Mouse (Mus musculus): ENCODE measurements around the gene Metap1d. TPM values are rescaled to one million over a fixed set of nuclear protein-coding genes. Genes with fewer than 3 reads are reported as not detected.

The Metap1d gene
- total RNA-seq (2021): 10 to 100 TPM; 40.3 to 44.0 TPM
- long read RNA-seq, experiment 1, transcript Metap1d-201 (10 exons, 1,321 nt): major isoform, 50 of 77 reads
- long read RNA-seq, experiment 1, partial matches to known transcripts: 3 of 77 reads
- long read RNA-seq, experiment 1, other reads (novel, unspliced or antisense): 21 of 77 reads
- long read RNA-seq, experiment 2, transcript Metap1d-201 (10 exons, 1,321 nt): major isoform, 34 of 60 reads
- long read RNA-seq, experiment 2, transcript Metap1d-205 (9 exons, 2,770 nt): minor isoform, 7 of 60 reads
- long read RNA-seq, experiment 2, partial matches to known transcripts: 4 of 60 reads
- long read RNA-seq, experiment 2, other reads (novel, unspliced or antisense): 15 of 60 reads

- intact Hi-C loops (cut with DNase I): loop anchor here (5.0 kb wide), 2 partner anchors 79 to 94 kb away; partner anchors contain the start of gene Dlx2
- peak; percentile 92 to 95 for DNase-seq
Observed at GRCm38 (mm10) chr2:71453161-71453916, at the start of gene Metap1d. Gene Metap1d (plus strand): TSS chr2:71453276.

- intact Hi-C loops (cut with DNase I): no loop called here
- no peak for DNase-seq
Observed at GRCm38 (mm10) chr2:71405613-71406012, 47.5 kb upstream of the Metap1d start.

- intact Hi-C loops (cut with DNase I): no loop called here
- DNase-seq: no peak
Observed at GRCm38 (mm10) chr2:71418760-71419280, 34.3 kb upstream of the Metap1d start.

- DNase-seq: no peak
- intact Hi-C loops (cut with DNase I): no loop called here
Observed at GRCm38 (mm10) chr2:71419408-71419807, 33.7 kb upstream of the Metap1d start.

- DNase-seq: no peak
- intact Hi-C loops (cut with DNase I): no loop called here
Observed at GRCm38 (mm10) chr2:71420895-71421425, 32.1 kb upstream of the Metap1d start.

- peak in 1 of 2 experiments; percentile 14 for DNase-seq
- intact Hi-C loops (cut with DNase I): no loop called here
Observed at GRCm38 (mm10) chr2:71424545-71424944, 28.5 kb upstream of the Metap1d start.

- DNase-seq: no peak
- intact Hi-C loops (cut with DNase I): no loop called here
Observed at GRCm38 (mm10) chr2:71435440-71435839, 17.6 kb upstream of the Metap1d start.

- no peak for DNase-seq
- intact Hi-C loops (cut with DNase I): no loop called here
Observed at GRCm38 (mm10) chr2:71443376-71443775, 9.7 kb upstream of the Metap1d start.

- DNase-seq: no peak
- intact Hi-C loops (cut with DNase I): no loop called here
Observed at GRCm38 (mm10) chr2:71445536-71446196, 7.4 kb upstream of the Metap1d start.

GRCm38 (mm10) chr2:71449604-71450003 lies 3.5 kb upstream of the Metap1d start:
- no peak for DNase-seq
- intact Hi-C loops (cut with DNase I): loop anchor here (5.0 kb wide), 2 partner anchors 83 to 98 kb away; partner anchors contain the start of gene Dlx2

- no peak for DNase-seq
- intact Hi-C loops (cut with DNase I): loop anchor here (5.0 kb wide), 2 partner anchors 81 to 96 kb away; partner anchors contain the start of gene Dlx2
Observed at GRCm38 (mm10) chr2:71451761-71452160, 1.3 kb upstream of the Metap1d start.

GRCm38 (mm10) chr2:71453917-71454260 lies 813 bp downstream of the Metap1d start:
- DNase-seq: no peak
- intact Hi-C loops (cut with DNase I): loop anchor here (5.0 kb wide), 2 partner anchors 78 to 93 kb away; partner anchors contain the start of gene Dlx2

- DNase-seq: no peak
- intact Hi-C loops (cut with DNase I): no loop called here
Observed at GRCm38 (mm10) chr2:71458624-71459023, 5.5 kb downstream of the Metap1d start.

GRCm38 (mm10) chr2:71459659-71460058 lies 6.6 kb downstream of the Metap1d start:
- DNase-seq: no peak
- intact Hi-C loops (cut with DNase I): no loop called here

GRCm38 (mm10) chr2:71461139-71461538 lies 8.1 kb downstream of the Metap1d start:
- intact Hi-C loops (cut with DNase I): no loop called here
- DNase-seq: no peak

- intact Hi-C loops (cut with DNase I): no loop called here
- DNase-seq: no peak
Observed at GRCm38 (mm10) chr2:71461589-71461988, 8.5 kb downstream of the Metap1d start.

- DNase-seq: no peak
- intact Hi-C loops (cut with DNase I): no loop called here
Observed at GRCm38 (mm10) chr2:71462066-71462465, 9.0 kb downstream of the Metap1d start.

GRCm38 (mm10) chr2:71462553-71462952 lies 9.5 kb downstream of the Metap1d start:
- no peak for DNase-seq
- intact Hi-C loops (cut with DNase I): no loop called here

- intact Hi-C loops (cut with DNase I): no loop called here
Observed at GRCm38 (mm10) chr2:71466103-71466502, 13.0 kb downstream of the Metap1d start.

GRCm38 (mm10) chr2:71466861-71467450 lies 13.9 kb downstream of the Metap1d start:
- intact Hi-C loops (cut with DNase I): no loop called here
- no peak for DNase-seq

More at GRCm38 (mm10) chr2:71466103-71466502, 13.0 kb downstream of the Metap1d start:
- DNase-seq: no peak

All from heart, postnatal 14 days (tissue).